Mouse (Mus musculus): ENCODE results near the gene Mknk1. TPM values are rescaled to one million over a fixed set of nuclear protein-coding genes. Genes with fewer than 3 reads are reported as not detected.

Gene Mknk1
- polyA plus RNA-seq (2015; fragmentation: Nextera tagmentation; extraction: Ambion mirVana), result 24.8 and 37.4 TPM in 2 replicates

DNA sequence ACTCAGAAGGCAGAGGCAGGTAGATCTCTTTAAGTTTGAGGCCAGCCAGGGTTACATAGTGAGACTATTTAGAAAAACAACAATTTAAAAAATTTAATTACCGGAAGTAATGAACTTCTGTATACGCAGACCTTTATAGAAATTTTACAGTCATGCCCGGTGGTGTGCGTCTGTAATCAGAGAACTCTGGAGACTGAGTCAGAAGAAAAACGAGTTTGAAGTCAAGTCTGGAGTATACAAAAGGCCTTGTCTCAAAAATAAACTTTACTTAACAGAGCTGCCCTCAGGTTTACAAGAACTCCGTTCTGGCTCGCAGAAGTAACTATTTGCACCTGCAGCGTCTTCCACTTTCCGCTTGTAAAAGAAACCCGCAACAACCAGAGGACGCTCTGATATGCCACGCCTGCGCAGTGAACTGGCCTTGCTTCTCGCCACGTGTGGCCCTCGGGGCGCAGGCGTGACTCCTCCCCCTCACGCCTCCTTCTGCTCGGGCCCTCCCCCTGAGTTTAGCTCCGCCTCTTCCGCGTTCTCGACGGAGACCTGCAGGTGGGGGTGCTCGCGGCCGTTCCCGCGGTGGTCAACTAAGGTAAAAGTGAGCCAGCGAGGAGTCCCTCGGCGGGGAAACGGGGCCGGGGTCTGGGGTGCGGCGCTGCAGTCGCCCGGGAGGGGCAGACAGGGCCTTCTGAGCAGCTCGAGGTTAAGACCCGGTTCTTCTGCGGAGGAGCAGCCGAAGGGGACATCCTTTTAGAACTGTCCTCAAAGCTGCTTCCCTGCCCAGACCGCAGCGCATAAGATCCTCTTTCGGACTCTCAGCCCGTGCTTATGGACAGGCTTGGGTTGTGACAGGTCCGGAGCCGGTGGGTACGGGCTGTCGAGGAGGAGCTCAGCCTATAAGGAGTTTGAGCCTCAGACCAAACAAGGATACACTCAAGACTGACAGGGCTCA, at the start of gene Mknk1:
Mknk1 (plus strand) TSS at position 503 of the 946 bp plus-strand sequence.

DNA sequence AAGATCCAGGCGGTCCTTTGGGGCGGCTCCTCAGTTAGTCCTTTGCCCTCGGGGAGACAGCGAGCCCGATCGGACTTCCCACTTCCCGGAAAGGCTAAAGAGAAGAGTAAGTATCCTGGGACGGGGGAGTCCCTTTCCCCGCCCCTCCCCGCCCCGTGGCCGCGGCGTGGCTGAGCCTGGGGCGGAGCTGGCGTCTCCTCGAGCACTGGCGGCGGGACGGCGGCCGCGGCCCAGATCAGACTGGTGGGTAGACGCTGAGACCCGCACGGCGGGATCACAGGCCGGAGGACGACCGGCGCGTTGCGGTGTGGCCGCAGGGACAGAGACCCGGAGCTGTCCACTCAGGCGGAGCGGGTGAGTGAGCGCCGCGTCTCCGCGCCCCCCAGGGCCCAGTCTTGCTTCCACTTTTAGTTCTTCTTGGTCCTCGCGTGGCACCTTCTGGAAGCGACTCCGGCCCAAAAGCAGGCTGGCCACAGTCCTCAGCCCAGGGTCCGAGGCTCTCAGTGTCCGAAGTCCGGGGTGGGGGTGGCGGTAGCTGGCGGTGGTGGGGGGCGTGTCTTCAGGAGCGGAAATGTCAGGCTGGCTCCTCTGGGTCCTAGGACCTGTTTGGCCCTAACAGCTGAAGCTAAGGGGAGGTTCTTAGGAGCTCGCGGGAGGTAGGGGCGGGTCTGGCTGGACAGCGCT, 11.0 kb upstream of the Mknk1 start, which contains the start of gene Mob3c:
Mob3c (plus strand) TSS at position 205 of the 684 bp plus-strand sequence.

DNA sequence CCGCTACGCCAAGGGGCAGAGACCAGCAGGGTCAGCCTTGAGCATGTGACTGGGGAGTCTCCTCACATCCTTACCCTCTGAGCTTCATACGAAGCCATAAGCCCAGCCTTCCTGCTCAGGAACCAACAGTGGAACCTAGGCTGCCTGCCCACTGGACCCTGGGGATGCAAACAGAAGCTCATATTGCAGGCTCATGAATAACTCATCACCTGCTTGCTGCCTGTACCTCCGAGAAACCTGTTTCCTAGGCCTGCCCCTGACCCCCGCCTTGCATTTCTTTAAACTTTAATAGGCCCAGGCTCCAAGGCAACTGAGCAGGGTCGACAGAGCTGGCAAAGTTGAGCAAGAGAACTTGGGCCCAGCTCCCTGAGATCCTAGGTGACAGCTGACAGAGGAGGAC, 45.0 kb downstream of the Mknk1 start, which contains the start of gene Kncn:
Kncn (plus strand) TSS at position 379 of the 400 bp plus-strand sequence.

DNA sequence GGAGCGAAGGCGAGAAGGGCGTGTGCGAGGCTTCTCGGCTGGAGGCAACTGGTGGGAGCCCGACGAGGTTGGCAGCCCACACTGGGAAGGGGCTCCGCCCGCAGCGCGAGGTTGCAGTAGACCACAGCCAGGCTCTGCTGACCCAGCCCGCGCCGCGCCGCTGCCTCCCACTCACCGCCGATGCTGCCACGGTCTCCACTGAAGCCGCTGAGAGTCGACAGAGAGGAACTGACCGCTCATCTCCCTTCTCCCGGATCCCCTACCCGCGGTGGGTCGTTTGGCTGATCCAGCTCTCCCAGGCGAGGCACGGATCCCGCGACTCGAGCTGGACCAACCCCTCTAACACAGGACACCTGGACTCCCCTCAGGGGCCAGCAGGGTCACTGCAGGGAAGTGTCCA, 51.6 kb downstream of the Mknk1 start, which contains the start of gene 6430628N08Rik:
6430628N08Rik (plus strand) TSS at position 113 of the 400 bp plus-strand sequence.

Other genes starting within 250 kb of the Mknk1 start
- gene Cyp4a32, start 238.2 kb upstream of the Mknk1 start, polyA plus RNA-seq (2015; fragmentation: Nextera tagmentation; extraction: Ambion mirVana), result 0.47 and 0.65 TPM in 2 replicates
- gene Cyp4b1, start 191.5 kb upstream of the Mknk1 start, polyA plus RNA-seq (2015; fragmentation: Nextera tagmentation; extraction: Ambion mirVana), result 25.5 and 38.0 TPM in 2 replicates
- 26.2 and 44.1 TPM in 2 replicates for gene Efcab14, start 101.5 kb upstream of the Mknk1 start, polyA plus RNA-seq (2015; fragmentation: Nextera tagmentation; extraction: Ambion mirVana)
- gene Tex38, start 58.2 kb upstream of the Mknk1 start, polyA plus RNA-seq (2015; fragmentation: Nextera tagmentation; extraction: Ambion mirVana), result 0.27 and 1.9 TPM in 2 replicates
- 62.3 and 94.2 TPM in 2 replicates for gene Atpaf1, start 54.4 kb upstream of the Mknk1 start, polyA plus RNA-seq (2015; fragmentation: Nextera tagmentation; extraction: Ambion mirVana)
- 8.8 and 16.6 TPM in 2 replicates for gene Mob3c, start 11.1 kb upstream of the Mknk1 start, polyA plus RNA-seq (2015; fragmentation: Nextera tagmentation; extraction: Ambion mirVana)
- gene Kncn, start 45.2 kb downstream of the Mknk1 start, polyA plus RNA-seq (2015; fragmentation: Nextera tagmentation; extraction: Ambion mirVana), result not detected in 2 replicates
- gene 6430628N08Rik, start 51.5 kb downstream of the Mknk1 start, polyA plus RNA-seq (2015; fragmentation: Nextera tagmentation; extraction: Ambion mirVana), result not detected in 2 replicates
- gene Dmbx1, start 100.7 kb downstream of the Mknk1 start, polyA plus RNA-seq (2015; fragmentation: Nextera tagmentation; extraction: Ambion mirVana), result 0.05 TPM in 1 of 2 replicates, not detected in the other
- 4.6 and 5.6 TPM in 2 replicates for gene Faah, start 178.7 kb downstream of the Mknk1 start, polyA plus RNA-seq (2015; fragmentation: Nextera tagmentation; extraction: Ambion mirVana)
- 11.8 and 22.1 TPM in 2 replicates for gene Nsun4, start 214.7 kb downstream of the Mknk1 start, polyA plus RNA-seq (2015; fragmentation: Nextera tagmentation; extraction: Ambion mirVana)
- 696 and 1,011 TPM in 2 replicates for gene Uqcrh, start 235.9 kb downstream of the Mknk1 start, polyA plus RNA-seq (2015; fragmentation: Nextera tagmentation; extraction: Ambion mirVana)
- 44.3 and 55.9 TPM in 2 replicates for gene Lrrc41, start 236.1 kb downstream of the Mknk1 start, polyA plus RNA-seq (2015; fragmentation: Nextera tagmentation; extraction: Ambion mirVana)